Mouse (Mus musculus): Measurements from ENCODE around the gene Rhou. TPM values are rescaled to one million over a fixed set of nuclear protein-coding genes. Genes with fewer than 3 reads are reported as not detected.

Gene Rhou
- total and polyA plus RNA-seq, 2 experiments from 2014 or later: 2.8 to 5.3 TPM

GRCm38 (mm10) chr8:123661515-123661914 is 7.8 kb downstream of the Rhou start:
- H3K4me2 ChIP-seq (ENCODE audit: low read depth, low read length): no peak overlapping the region
- no peaks in the 10 kb centered on the region for H3K9me3 ChIP-seq (replicated peaks; ENCODE audit: control insufficient read depth, low read length)
- no peak overlapping the region for H3K4me3 ChIP-seq (ENCODE audit: low read depth, low read length)
- DNase-seq (ENCODE audit: low spot score) (no peak), ATAC-seq (ENCODE audit: insufficient read depth, low read depth) (no peak)
- H3K27me3 ChIP-seq (ENCODE audit: control insufficient read depth, insufficient read depth, low read length): no peaks in the 10 kb centered on the region
- no peaks in the 10 kb centered on the region for H3K4me1 ChIP-seq (ENCODE audit: control insufficient read depth, insufficient read depth)
- H3K27ac ChIP-seq (ENCODE audit: low read depth): no peak overlapping the region
- peaks cover 13% of the 10 kb centered on the region; the same call in 1 of the 2 replicates for H3K36me3 ChIP-seq (replicated peaks; ENCODE audit: control insufficient read depth, insufficient read depth, low read length)
- 90% methylated on average over 11 of the region's 11 CpGs for WGBS
- no peak overlapping the region for H3K9ac ChIP-seq (replicated peaks; ENCODE audit: low read depth, low read length)
- TF ChIP-seq CTCF (IDR thresholded peaks at IDR 0.05; ENCODE audit: low read depth) (no peak), EP300 (IDR thresholded peaks at IDR 0.05; ENCODE audit: low read depth) (no peak)

DNA sequence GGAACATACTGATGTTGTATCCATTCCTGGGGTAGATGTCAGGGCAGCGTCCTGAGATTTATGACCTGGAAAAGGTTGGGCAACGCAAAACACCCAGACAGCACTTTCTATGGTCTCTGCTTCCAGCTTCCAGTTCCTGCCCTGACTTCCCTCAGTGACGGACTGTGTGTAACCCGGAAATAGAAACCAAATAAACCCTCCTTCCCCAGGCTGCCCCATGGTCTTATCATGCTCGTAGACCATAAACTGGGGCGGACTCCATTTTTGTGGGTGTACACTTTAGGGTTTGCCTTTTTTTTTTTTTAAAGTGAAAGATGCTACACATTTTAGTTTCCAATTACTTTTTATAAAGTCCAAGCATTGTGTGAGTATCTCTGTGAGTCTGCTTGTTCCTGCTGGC is 11.9 kb downstream of the Rhou start:
- 66% methylated on average over 6 of the region's 6 CpGs for WGBS
- peaks cover 10% of the 10 kb centered on the region; the same call in 1 of the 2 replicates for H3K36me3 ChIP-seq (replicated peaks; ENCODE audit: control insufficient read depth, insufficient read depth, low read length)
- DNase-seq (ENCODE audit: low spot score) (no peak), ATAC-seq (ENCODE audit: insufficient read depth, low read depth) (no peak)
- H3K4me2 ChIP-seq (ENCODE audit: low read depth, low read length): no peak overlapping the region
- no peak overlapping the region for H3K4me3 ChIP-seq (ENCODE audit: low read depth, low read length)
- H3K9ac ChIP-seq (replicated peaks; ENCODE audit: low read depth, low read length): no peak overlapping the region
- H3K9me3 ChIP-seq (replicated peaks; ENCODE audit: control insufficient read depth, low read length): no peaks in the 10 kb centered on the region
- no peak for TF ChIP-seq CTCF (IDR thresholded peaks at IDR 0.05; ENCODE audit: low read depth)
- no peak for TF ChIP-seq EP300 (IDR thresholded peaks at IDR 0.05; ENCODE audit: low read depth)
- no peaks in the 10 kb centered on the region for H3K4me1 ChIP-seq (ENCODE audit: control insufficient read depth, insufficient read depth)
- H3K27me3 ChIP-seq (ENCODE audit: control insufficient read depth, insufficient read depth, low read length): no peaks in the 10 kb centered on the region
- no peak overlapping the region for H3K27ac ChIP-seq (ENCODE audit: low read depth)

DNA sequence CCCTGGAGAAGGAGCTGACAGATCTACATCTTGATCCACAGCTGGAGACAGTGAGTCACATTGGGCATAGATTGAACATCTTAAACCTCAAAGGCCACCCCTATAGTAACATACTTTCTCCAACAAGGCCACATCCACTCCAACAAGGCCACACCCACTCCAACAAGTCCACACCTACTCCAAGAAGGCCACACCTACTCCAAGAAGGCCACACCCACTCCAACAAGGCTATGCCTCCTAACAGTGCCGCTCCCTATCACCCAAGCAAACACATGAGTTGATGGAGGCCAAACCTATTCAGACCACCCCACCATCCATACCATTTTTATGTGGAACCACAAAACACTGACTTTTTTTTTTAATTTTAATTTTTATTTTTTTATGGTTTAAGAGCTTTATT is 13.1 kb downstream of the Rhou start:
- peaks cover 5% of the 10 kb centered on the region; the same call in 1 of the 2 replicates for H3K36me3 ChIP-seq (replicated peaks; ENCODE audit: control insufficient read depth, insufficient read depth, low read length)
- no peaks in the 10 kb centered on the region for H3K27me3 ChIP-seq (ENCODE audit: control insufficient read depth, insufficient read depth, low read length)
- 90% methylated on average over 1 of the region's 1 CpGs for WGBS
- no peak for ATAC-seq (ENCODE audit: insufficient read depth, low read depth)
- H3K4me1 ChIP-seq (ENCODE audit: control insufficient read depth, insufficient read depth): no peaks in the 10 kb centered on the region
- no peak overlapping the region for H3K9ac ChIP-seq (replicated peaks; ENCODE audit: low read depth, low read length)
- DNase-seq (ENCODE audit: low spot score): no peak
- no peak overlapping the region for H3K4me2 ChIP-seq (ENCODE audit: low read depth, low read length)
- no peak overlapping the region for H3K27ac ChIP-seq (ENCODE audit: low read depth)
- TF ChIP-seq EP300 (IDR thresholded peaks at IDR 0.05; ENCODE audit: low read depth) (no peak), CTCF (IDR thresholded peaks at IDR 0.05; ENCODE audit: low read depth) (no peak)
- no peaks in the 10 kb centered on the region for H3K9me3 ChIP-seq (replicated peaks; ENCODE audit: control insufficient read depth, low read length)
- no peak overlapping the region for H3K4me3 ChIP-seq (ENCODE audit: low read depth, low read length)

GRCm38 (mm10) chr8:123668681-123669080 is 15.0 kb downstream of the Rhou start:
- H3K4me1 ChIP-seq (ENCODE audit: control insufficient read depth, insufficient read depth): no peaks in the 10 kb centered on the region
- 48% methylated on average over 4 of the region's 4 CpGs for WGBS
- no peak overlapping the region for H3K4me3 ChIP-seq (ENCODE audit: low read depth, low read length)
- no peak overlapping the region for H3K9ac ChIP-seq (replicated peaks; ENCODE audit: low read depth, low read length)
- no peak for DNase-seq (ENCODE audit: low spot score)
- no peaks in the 10 kb centered on the region for H3K9me3 ChIP-seq (replicated peaks; ENCODE audit: control insufficient read depth, low read length)
- no peak overlapping the region for H3K27ac ChIP-seq (ENCODE audit: low read depth)
- H3K4me2 ChIP-seq (ENCODE audit: low read depth, low read length): no peak overlapping the region
- no peak for TF ChIP-seq EP300 (IDR thresholded peaks at IDR 0.05; ENCODE audit: low read depth)
- TF ChIP-seq CTCF (IDR thresholded peaks at IDR 0.05; ENCODE audit: low read depth): no peak
- no peaks in the 10 kb centered on the region; the same call in 1 of the 2 replicates for H3K36me3 ChIP-seq (replicated peaks; ENCODE audit: control insufficient read depth, insufficient read depth, low read length)
- ATAC-seq (ENCODE audit: insufficient read depth, low read depth): no peak
- H3K27me3 ChIP-seq (ENCODE audit: control insufficient read depth, insufficient read depth, low read length): no peaks in the 10 kb centered on the region

GRCm38 (mm10) chr8:123670766-123671165 is 17.0 kb downstream of the Rhou start:
- 60% methylated on average over 7 of the region's 7 CpGs for WGBS
- no peak for DNase-seq (ENCODE audit: low spot score)
- Histone ChIP-seq H3K4me2 (ENCODE audit: low read depth, low read length) (no peak overlapping the region), H3K9ac (replicated peaks; ENCODE audit: low read depth, low read length) (no peak overlapping the region), H3K9me3 (replicated peaks; ENCODE audit: control insufficient read depth, low read length) (no peaks in the 10 kb centered on the region), H3K36me3 (replicated peaks; ENCODE audit: control insufficient read depth, insufficient read depth, low read length) (no peaks in the 10 kb centered on the region), H3K4me3 (ENCODE audit: low read depth, low read length) (no peak overlapping the region), H3K27ac (ENCODE audit: low read depth) (no peak overlapping the region), H3K4me1 (ENCODE audit: control insufficient read depth, insufficient read depth) (no peaks in the 10 kb centered on the region), H3K27me3 (ENCODE audit: control insufficient read depth, insufficient read depth, low read length) (no peaks in the 10 kb centered on the region)
- no peak for TF ChIP-seq EP300 (IDR thresholded peaks at IDR 0.05; ENCODE audit: low read depth)
- no peak for TF ChIP-seq CTCF (IDR thresholded peaks at IDR 0.05; ENCODE audit: low read depth)
- ATAC-seq (ENCODE audit: insufficient read depth, low read depth): no peak

DNA sequence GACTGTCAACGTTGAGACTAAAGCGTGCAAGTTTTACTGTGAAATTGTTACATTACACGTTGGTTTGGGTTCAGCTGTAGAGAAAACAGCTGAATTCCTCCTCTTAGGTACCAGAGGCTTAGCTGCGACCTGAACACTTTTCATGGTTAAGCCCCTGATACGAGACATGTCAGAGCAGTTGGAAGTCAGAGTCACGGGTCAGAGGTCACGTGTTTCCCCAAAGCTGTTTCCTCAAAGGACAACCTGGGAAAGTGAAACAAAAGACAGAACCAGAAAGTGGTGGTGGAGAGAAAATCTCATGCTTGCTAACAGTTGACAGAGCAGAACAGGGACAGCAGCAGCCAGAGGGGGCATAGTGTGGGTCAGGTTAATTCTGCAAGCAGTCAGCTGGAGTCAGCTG is 17.7 kb downstream of the Rhou start:
- DNase-seq (ENCODE audit: low spot score): no peak
- ATAC-seq (ENCODE audit: insufficient read depth, low read depth): no peak
- Histone ChIP-seq H3K4me3 (ENCODE audit: low read depth, low read length) (no peak overlapping the region), H3K4me1 (ENCODE audit: control insufficient read depth, insufficient read depth) (no peaks in the 10 kb centered on the region), H3K4me2 (ENCODE audit: low read depth, low read length) (no peak overlapping the region), H3K27ac (ENCODE audit: low read depth) (no peak overlapping the region), H3K9me3 (replicated peaks; ENCODE audit: control insufficient read depth, low read length) (no peaks in the 10 kb centered on the region), H3K36me3 (replicated peaks; ENCODE audit: control insufficient read depth, insufficient read depth, low read length) (no peaks in the 10 kb centered on the region), H3K9ac (replicated peaks; ENCODE audit: low read depth, low read length) (no peak overlapping the region), H3K27me3 (ENCODE audit: control insufficient read depth, insufficient read depth, low read length) (no peaks in the 10 kb centered on the region)
- 69% methylated on average over 7 of the region's 7 CpGs for WGBS
- TF ChIP-seq CTCF (IDR thresholded peaks at IDR 0.05; ENCODE audit: low read depth) (no peak), EP300 (IDR thresholded peaks at IDR 0.05; ENCODE audit: low read depth) (no peak)
